Mouse (Mus musculus): ENCODE results near the gene Tbc1d19. TPM values are rescaled to one million over a fixed set of nuclear protein-coding genes. Genes with fewer than 3 reads are reported as not detected.

Tbc1d19 gene
- polyA plus RNA-seq, 1 experiment: 13.3 TPM

DNA sequence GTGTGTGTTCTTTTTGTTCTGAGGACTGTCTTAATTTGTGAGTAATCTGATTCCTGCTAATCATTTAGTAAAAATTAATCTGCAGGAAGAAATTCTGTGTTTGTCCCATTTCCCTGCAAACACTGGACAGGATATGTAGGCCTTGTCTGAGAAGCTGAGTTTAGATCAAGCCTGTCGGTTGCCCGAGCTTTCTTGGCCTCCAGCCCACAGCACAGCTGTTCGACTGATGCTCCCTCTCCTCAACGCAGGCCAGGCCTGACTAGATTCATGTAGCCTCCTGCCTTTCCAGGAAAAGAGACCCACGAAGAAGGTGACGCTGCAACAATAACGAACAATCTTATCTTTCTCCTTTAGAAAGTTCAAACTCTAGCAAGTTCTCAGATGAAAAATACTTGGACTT, 124.2 kb downstream of the Tbc1d19 start:
- Histone ChIP-seq H3K27ac (ENCODE audit: control insufficient read depth, insufficient read depth, low read depth, low read length, poor library complexity) (no peak overlapping the region), H3K4me3 (replicated peaks; ENCODE audit: control insufficient read depth, low read depth, low read length) (no peak overlapping the region), H3K4me1 (ENCODE audit: control insufficient read depth, insufficient read depth, low read length) (peaks cover 2% of the 10 kb centered on the region)
- 58% methylated on average over 7 of the region's 7 CpGs for WGBS
- TF ChIP-seq POLR2A (IDR thresholded peaks at IDR 0.05; ENCODE audit: borderline replicate concordance, control insufficient read depth, low read depth, low read length) (no peak), CTCF (IDR thresholded peaks at IDR 0.05; ENCODE audit: control insufficient read depth, insufficient read depth, low read length) (no peak)

DNA sequence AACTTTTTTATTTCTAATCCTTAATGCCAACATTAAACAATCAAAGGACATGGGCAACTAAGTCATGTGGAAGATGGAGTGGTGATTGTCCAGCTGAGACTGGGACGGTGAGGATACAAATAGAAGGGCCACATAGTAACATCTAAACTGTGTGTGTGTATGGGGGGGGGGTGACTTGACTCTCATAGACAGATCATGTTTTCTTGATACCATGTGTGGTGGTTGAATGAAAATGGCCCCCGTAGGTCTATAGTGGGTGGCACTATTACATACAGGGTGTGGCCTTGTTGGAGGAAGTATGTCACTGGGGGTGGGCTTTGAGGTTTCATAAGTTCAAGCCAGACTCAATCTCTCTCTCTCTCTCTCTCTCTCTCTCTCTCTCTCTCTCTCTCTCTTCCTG, 124.6 kb downstream of the Tbc1d19 start:
- Histone ChIP-seq H3K27ac (ENCODE audit: control insufficient read depth, insufficient read depth, low read depth, low read length, poor library complexity) (no peak overlapping the region), H3K4me3 (replicated peaks; ENCODE audit: control insufficient read depth, low read depth, low read length) (no peak overlapping the region)
- 78% methylated on average over 2 of the region's 2 CpGs for WGBS

DNA sequence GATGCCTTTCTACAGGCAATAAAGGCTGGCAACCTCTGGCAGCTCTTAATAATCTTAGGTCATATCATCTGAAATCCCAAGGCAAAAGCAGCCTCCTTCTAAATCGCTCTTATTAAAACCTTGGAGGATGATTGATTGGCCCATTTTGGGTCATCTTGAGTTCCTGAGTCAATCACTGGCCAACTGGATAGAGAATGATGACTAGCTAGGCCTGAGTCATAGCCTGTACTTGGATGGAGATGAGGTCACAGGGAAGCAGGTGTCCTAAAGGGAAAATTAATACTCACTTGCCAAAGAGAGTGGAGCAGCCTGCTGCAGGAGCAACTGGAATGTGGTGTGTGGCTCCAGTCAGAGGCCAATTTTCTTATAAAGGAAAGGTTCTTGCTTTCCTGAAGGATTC, 125.4 kb downstream of the Tbc1d19 start:
- TF ChIP-seq POLR2A (IDR thresholded peaks at IDR 0.05; ENCODE audit: borderline replicate concordance, control insufficient read depth, low read depth, low read length) (no peak), CTCF (IDR thresholded peaks at IDR 0.05; ENCODE audit: control insufficient read depth, insufficient read depth, low read length) (no peak)
- peaks cover 2% of the 10 kb centered on the region for H3K4me1 ChIP-seq (ENCODE audit: control insufficient read depth, insufficient read depth, low read length)
- no peak overlapping the region for H3K4me3 ChIP-seq (replicated peaks; ENCODE audit: control insufficient read depth, low read depth, low read length)
- no peak overlapping the region for H3K27ac ChIP-seq (ENCODE audit: control insufficient read depth, insufficient read depth, low read depth, low read length, poor library complexity)
- WGBS: 86% methylated on average over 1 of the region's 1 CpGs

More for the DNA sequence above, 124.6 kb downstream of the Tbc1d19 start:
- peaks cover 2% of the 10 kb centered on the region for H3K4me1 ChIP-seq (ENCODE audit: control insufficient read depth, insufficient read depth, low read length)
- TF ChIP-seq CTCF (IDR thresholded peaks at IDR 0.05; ENCODE audit: control insufficient read depth, insufficient read depth, low read length) (no peak), POLR2A (IDR thresholded peaks at IDR 0.05; ENCODE audit: borderline replicate concordance, control insufficient read depth, low read depth, low read length) (no peak)

DNA sequence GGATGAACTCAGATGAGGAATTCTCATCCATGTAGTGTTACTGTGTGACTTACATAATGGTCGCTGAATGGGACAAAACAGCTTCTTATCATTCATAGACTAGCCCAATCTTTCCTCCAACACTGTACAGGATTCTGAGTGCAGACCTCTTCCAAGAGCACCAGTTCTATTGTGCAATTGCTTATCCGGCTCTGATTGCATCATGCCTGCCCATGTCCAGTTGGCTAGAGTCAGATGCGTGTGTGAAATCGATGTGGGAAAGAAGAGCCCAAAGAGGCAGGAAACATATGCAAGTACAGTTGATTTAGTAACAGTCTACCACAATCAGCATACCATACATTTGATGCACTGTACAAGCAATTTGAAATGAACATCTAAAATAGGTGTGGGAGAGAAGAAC, 127.8 kb downstream of the Tbc1d19 start:
- WGBS: 31% methylated on average over 4 of the region's 4 CpGs
- Histone ChIP-seq H3K4me3 (replicated peaks; ENCODE audit: control insufficient read depth, low read depth, low read length) (no peak overlapping the region), H3K4me1 (ENCODE audit: control insufficient read depth, insufficient read depth, low read length) (peaks cover 2% of the 10 kb centered on the region), H3K27ac (ENCODE audit: control insufficient read depth, insufficient read depth, low read depth, low read length, poor library complexity) (no peak overlapping the region)
- TF ChIP-seq CTCF (IDR thresholded peaks at IDR 0.05; ENCODE audit: control insufficient read depth, insufficient read depth, low read length): no peak
- no peak for TF ChIP-seq POLR2A (IDR thresholded peaks at IDR 0.05; ENCODE audit: borderline replicate concordance, control insufficient read depth, low read depth, low read length)

DNA sequence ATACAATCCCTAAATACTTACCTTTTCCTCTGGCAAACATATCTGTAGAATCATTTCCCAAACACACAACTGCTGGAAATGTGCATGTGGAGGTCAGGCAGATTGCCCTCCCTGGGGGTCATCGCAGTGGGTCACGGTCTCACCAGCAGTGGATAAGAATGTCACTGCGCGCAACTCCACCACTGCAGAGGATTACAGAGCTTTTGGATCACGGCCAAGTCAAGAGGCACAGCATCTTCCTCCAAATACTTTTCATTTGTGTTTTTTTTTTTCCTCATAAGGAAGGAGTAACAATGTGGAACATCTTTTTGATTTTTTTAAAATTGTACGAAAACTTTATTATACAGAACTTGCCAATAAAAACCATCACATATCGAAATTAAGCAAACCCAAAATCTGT, 129.6 kb downstream of the Tbc1d19 start:
- H3K4me1 ChIP-seq (ENCODE audit: control insufficient read depth, insufficient read depth, low read length): peaks cover 2% of the 10 kb centered on the region
- WGBS: 86% methylated on average over 7 of the region's 7 CpGs
- no peak overlapping the region for H3K4me3 ChIP-seq (replicated peaks; ENCODE audit: control insufficient read depth, low read depth, low read length)
- H3K27ac ChIP-seq (ENCODE audit: control insufficient read depth, insufficient read depth, low read depth, low read length, poor library complexity): no peak overlapping the region
- TF ChIP-seq POLR2A (IDR thresholded peaks at IDR 0.05; ENCODE audit: borderline replicate concordance, control insufficient read depth, low read depth, low read length): no peak
- no peak for TF ChIP-seq CTCF (IDR thresholded peaks at IDR 0.05; ENCODE audit: control insufficient read depth, insufficient read depth, low read length)

DNA sequence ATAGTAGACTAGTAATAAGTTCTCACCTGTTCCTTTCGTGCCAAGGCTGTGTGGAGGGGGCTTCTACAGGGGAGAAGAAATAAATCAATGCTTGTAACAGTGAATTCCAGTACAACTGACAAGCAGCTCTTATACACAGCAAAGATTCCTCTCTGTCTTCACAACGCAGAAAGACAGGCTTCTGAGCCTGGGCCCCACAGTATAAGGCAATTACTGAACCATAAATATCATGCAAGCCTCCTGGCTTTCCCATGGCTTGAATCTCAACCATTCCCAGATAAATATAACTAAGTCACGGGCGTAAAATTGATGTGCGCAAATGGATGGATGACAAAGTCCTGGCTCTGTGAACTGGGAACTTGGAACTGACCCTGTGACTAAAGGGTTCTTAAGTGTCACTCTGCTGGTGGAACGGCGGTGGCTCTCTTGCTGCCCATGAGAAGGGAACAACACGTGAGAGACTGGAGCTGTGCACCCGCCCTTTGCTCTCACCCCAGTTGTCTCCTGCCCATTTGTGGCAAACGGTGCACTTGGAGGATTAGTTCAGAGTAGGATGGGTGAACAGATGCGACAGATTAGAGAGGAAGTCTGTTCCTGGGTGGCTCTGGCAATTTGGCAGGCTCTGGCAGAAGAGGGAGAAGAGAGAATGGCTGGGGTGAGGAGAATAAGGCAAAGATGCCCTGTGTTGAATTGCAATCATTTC, 132.1 kb downstream of the Tbc1d19 start:
- peaks cover 2% of the 10 kb centered on the region for H3K4me1 ChIP-seq (ENCODE audit: control insufficient read depth, insufficient read depth, low read length)
- H3K4me3 ChIP-seq (replicated peaks; ENCODE audit: control insufficient read depth, low read depth, low read length): no peak overlapping the region
- H3K27ac ChIP-seq (ENCODE audit: control insufficient read depth, insufficient read depth, low read depth, low read length, poor library complexity): no peak overlapping the region
- TF ChIP-seq CTCF (IDR thresholded peaks at IDR 0.05; ENCODE audit: control insufficient read depth, insufficient read depth, low read length) (no peak), POLR2A (IDR thresholded peaks at IDR 0.05; ENCODE audit: borderline replicate concordance, control insufficient read depth, low read depth, low read length) (no peak)
- WGBS: 65% methylated on average over 11 of the region's 11 CpGs

DNA sequence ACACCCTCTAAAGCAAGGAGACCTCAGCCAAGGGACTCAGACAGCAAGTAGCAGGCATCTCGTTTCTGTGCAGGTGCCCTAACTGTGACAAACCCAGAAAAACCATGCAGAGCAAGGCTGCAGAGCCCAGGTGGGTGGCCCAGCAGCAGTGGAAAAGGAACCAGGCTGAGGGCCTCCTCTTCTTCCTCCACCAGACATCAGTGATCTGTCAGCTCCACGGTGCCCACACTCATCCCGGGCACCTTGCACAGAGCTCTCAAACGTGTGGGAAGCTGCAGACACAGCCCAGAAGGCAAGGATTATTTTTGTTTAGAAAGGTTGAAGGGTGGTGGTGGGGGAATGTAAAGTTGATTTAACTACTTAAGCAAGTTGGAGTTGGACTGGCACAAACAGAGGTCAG, 132.9 kb downstream of the Tbc1d19 start:
- Histone ChIP-seq H3K4me3 (replicated peaks; ENCODE audit: control insufficient read depth, low read depth, low read length) (no peak overlapping the region), H3K4me1 (ENCODE audit: control insufficient read depth, insufficient read depth, low read length) (peaks cover 2% of the 10 kb centered on the region), H3K27ac (ENCODE audit: control insufficient read depth, insufficient read depth, low read depth, low read length, poor library complexity) (no peak overlapping the region)
- no peak for TF ChIP-seq CTCF (IDR thresholded peaks at IDR 0.05; ENCODE audit: control insufficient read depth, insufficient read depth, low read length)
- no peak for TF ChIP-seq POLR2A (IDR thresholded peaks at IDR 0.05; ENCODE audit: borderline replicate concordance, control insufficient read depth, low read depth, low read length)
- 67% methylated on average over 4 of the region's 4 CpGs for WGBS

DNA sequence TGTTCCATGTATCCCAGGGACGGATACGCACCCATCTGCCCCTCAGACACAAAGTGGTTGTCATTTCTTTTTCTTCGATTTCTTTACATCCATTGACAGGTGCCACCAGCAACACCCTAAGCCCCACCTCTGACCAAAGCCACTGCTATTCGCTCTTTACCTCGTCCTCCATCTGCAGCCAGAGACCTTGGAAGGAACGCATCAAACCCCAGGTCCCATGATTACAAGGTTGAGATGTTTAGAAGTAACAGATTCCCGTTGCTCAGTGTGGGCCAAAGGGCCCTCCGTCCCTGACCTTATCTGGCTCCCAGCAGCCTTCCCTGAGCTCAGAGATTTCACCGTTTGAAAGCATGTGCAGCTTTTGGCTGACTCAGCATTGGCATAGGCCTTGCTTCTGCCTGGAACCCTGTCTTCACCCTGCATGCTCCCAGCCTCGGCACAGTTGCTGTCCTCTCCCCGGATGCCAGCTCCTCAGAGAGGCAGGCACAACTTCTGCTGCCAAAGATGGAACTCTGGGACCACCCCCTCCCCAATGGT, 134.0 kb downstream of the Tbc1d19 start:
- no peak overlapping the region for H3K4me3 ChIP-seq (replicated peaks; ENCODE audit: control insufficient read depth, low read depth, low read length)
- H3K4me1 ChIP-seq (ENCODE audit: control insufficient read depth, insufficient read depth, low read length): peaks cover under 1% of the 10 kb centered on the region
- WGBS: 73% methylated on average over 11 of the region's 11 CpGs
- TF ChIP-seq POLR2A (IDR thresholded peaks at IDR 0.05; ENCODE audit: borderline replicate concordance, control insufficient read depth, low read depth, low read length) (no peak), CTCF (IDR thresholded peaks at IDR 0.05; ENCODE audit: control insufficient read depth, insufficient read depth, low read length) (no peak)
- H3K27ac ChIP-seq (ENCODE audit: control insufficient read depth, insufficient read depth, low read depth, low read length, poor library complexity): no peak overlapping the region

All from bone marrow, adult 2 months (tissue).